Mouse (Mus musculus): ENCODE results near the gene Gm3633.
"Not testable (repeated sequence)": the region's sequence is repeated elsewhere in the genome, so short reads cannot be mapped to it uniquely, and the experiment has no call there.

The Gm3633 gene

GRCm38 (mm10) chr14:42641817-42642216 lies at the start of gene Gm3633:
Gm3633 (minus strand) TSS chr14:42641917.
- not testable (repeated sequence) for DNase-seq

DNA sequence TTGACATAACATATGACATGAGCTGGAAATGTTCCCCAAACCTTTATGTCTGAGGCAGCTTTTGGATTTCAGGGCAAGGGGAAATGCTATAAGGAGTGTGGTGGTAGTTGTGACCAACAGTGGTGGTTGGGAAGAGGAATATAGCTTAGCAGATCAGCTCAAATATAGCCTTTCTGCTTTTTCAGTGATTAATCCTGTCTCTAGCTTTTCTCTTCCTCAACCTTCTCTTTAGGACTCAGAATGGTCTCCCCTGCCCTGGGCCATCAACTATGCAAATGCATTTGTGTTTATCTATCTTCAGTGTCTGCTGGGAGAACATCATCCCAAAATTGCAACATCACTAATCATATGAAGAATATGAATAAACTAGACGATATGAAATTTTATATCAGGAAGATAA lies 13.9 kb upstream of the Gm3633 start, which contains the start of gene Gm10378:
Gm10378 (plus strand) TSS at position 301 of the 400 bp plus-strand sequence.
- DNase-seq, result not testable (repeated sequence)

DNA sequence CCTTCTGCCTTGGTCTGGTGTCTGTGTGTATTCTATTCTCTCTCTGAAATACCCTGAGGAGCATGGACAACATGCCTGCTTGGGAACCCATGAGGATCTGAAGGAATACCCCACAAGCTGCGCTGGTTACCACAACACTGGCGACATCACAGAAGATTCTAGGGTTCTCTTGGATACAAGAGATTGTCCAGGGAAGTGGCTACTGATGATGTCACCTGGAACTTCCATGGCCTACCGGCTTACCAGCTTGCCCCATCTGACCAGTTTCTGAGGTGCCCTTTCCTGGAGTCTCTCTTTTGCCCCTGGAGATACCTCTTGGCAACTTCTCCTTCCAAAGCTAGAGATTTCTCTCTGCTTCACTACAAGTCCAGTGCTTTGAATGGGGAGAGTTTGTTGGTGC lies 41.9 kb downstream of the Gm3633 start, which contains the start of gene Gm17124:
Gm17124 (minus strand) TSS at position 101 of the 400 bp plus-strand sequence.
- not testable (repeated sequence) for DNase-seq
